Mouse (Mus musculus): ENCODE data around the gene Nkx2-9. TPM values are rescaled to one million over a fixed set of nuclear protein-coding genes. Genes with fewer than 3 reads are reported as not detected.

Gene Nkx2-9
- polyA plus RNA-seq, 1 experiment from 2014 or later: not detected

- WGBS: 10% methylated on average over 4 of the region's 4 CpGs
- Histone ChIP-seq H3K9ac (no peak overlapping the region), H3K9me3 (no peaks in the 10 kb centered on the region), H3K4me2 (replicated peaks) (no peak overlapping the region), H3K36me3 (no peaks in the 10 kb centered on the region), H3K4me1 (no peaks in the 10 kb centered on the region), H3K27me3 (peaks cover 35% of the 10 kb centered on the region), H3K27ac (no peak overlapping the region), H3K4me3 (no peak overlapping the region)
- no peak for ATAC-seq (ENCODE audit: low FRiP score, low read depth)
Observed at GRCm38 (mm10) chr12:56591722-56592121, 21.4 kb downstream of the Nkx2-9 start.

GRCm38 (mm10) chr12:56587830-56588229, 25.3 kb downstream of the Nkx2-9 start:
- no peak overlapping the region for H3K4me3 ChIP-seq
- H3K27ac ChIP-seq: no peak overlapping the region
- H3K4me1 ChIP-seq: no peaks in the 10 kb centered on the region
- no peaks in the 10 kb centered on the region for H3K36me3 ChIP-seq
- no peak overlapping the region for H3K9ac ChIP-seq
- peak; percentile 73; the same call in 1 of the 2 replicates for ATAC-seq (ENCODE audit: low FRiP score, low read depth)
- no peak overlapping the region for H3K4me2 ChIP-seq (replicated peaks)
- peaks cover 21% of the 10 kb centered on the region for H3K27me3 ChIP-seq
- 29% methylated on average over 6 of the region's 6 CpGs for WGBS
- H3K9me3 ChIP-seq: no peaks in the 10 kb centered on the region

Other genes starting within 250 kb of the Nkx2-9 start
- 0.08 TPM in 1 of 2 replicates, not detected in the other for gene Nkx2-1, start 76.4 kb downstream of the Nkx2-9 start, polyA plus RNA-seq (2015; fragmentation: Nextera tagmentation; extraction: Ambion mirVana)
- gene Pax9, start 78.5 kb upstream of the Nkx2-9 start, polyA plus RNA-seq (2015; fragmentation: Nextera tagmentation; extraction: Ambion mirVana): 7.2 and 10.2 TPM in 2 replicates